In the genomic region with DNA sequence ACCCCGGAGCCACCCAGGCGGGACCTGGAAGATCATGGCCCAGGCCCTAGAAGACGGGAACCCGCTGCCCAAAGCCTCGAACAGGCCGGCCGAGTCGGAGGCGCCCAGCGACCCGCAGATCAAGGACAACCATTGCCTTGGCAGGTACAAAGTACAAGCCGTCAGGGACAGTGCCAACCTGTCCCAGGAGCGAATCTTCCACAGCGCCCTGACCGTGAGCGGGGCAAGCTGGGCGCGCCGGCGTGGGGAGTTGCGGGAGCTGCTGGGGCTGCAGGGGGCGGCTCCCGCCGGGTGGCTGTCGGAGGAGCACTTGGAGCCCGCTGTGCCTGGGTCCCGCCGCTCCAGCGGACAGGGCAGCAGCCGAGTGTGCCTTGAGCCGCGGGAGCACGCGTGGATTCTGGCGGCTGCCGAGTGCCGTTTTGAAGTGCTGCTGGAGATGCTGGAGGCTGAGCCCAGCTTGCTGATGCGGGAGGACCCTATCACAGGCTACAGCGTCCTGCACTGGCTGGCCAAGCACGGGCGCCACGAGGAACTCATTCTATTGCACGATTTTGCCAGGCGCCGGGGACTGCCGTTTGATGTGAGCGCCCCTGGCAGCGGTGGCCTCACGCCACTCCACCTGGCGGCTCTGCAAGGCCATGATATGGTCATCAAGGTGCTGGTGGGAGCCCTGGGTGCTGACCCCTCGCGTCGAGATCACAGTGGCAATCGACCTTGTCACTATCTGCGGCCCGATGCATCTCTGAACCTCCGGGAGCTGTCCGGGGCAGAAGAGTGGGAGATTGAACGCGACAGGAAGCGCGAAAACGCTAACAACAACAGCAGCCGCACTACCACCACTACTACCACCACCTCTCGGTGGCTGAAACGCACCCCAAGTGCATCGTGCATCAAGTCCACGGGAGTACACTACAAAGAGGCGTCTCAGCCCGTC, we compare ENCODE assay signal across 9 mouse cellular contexts. TPM values are rescaled to one million over a fixed set of nuclear protein-coding genes. Genes with fewer than 3 reads are reported as not detected.
DNase-seq lines count a peak whose midpoint lies in the region; ATAC-seq lines count a peak whose summit lies in the region.
"Had no signal": no experiment of that assay in that cellular context is flagged by ENCODE, and none has a peak within 500 bp of the region (broad histone marks: within the 10 kb centered on the region; RNA-seq: fewer than 3 reads in every experiment).

No protein-coding gene starts in this region.

- H3K4me3 ChIP-seq in hindbrain, embryonic 16.5 days (ENCODE audit: low read length) = peak overlapping the region; percentile 41
- peak overlapping the region; percentile 40 for H3K4me3 ChIP-seq in liver, embryonic 16.5 days (ENCODE audit: low read depth, low read length)

- H3K4me1 ChIP-seq in hindbrain, embryonic 16.5 days (ENCODE audit: control insufficient read depth, insufficient read depth, low read depth, low read length) = peaks cover 4% of the 10 kb centered on the region
- H3K4me1 ChIP-seq in liver, embryonic 16.5 days (ENCODE audit: control insufficient read depth, low read depth, low read length) = no peaks in the 10 kb centered on the region

- H3K36me3 ChIP-seq in hindbrain, embryonic 16.5 days (ENCODE audit: control insufficient read depth, insufficient read depth, low read length) = no peaks in the 10 kb centered on the region
- H3K36me3 ChIP-seq in liver, embryonic 16.5 days (ENCODE audit: control insufficient read depth, insufficient read depth) = no peaks in the 10 kb centered on the region

- peak overlapping the region; percentile 43; the same call in 1 of the 2 replicates for H3K9ac ChIP-seq in hindbrain, embryonic 16.5 days (ENCODE audit: low read depth, low read length)
- no peak overlapping the region for H3K9ac ChIP-seq in liver, embryonic 16.5 days (ENCODE audit: low read depth, low read length)

- peak overlapping the region; percentile 77 for H3K4me2 ChIP-seq in hindbrain, embryonic 16.5 days (ENCODE audit: low read length)
- H3K4me2 ChIP-seq in liver, embryonic 16.5 days (ENCODE audit: low read depth, low read length) = peak overlapping the region; percentile 41

- no peaks in the 10 kb centered on the region; the same call in 1 of the 2 replicates for H3K9me3 ChIP-seq in hindbrain, embryonic 16.5 days (ENCODE audit: control insufficient read depth, low read length)
- H3K9me3 ChIP-seq in liver, embryonic 16.5 days (replicated peaks; ENCODE audit: control insufficient read depth, low read length) = no peaks in the 10 kb centered on the region

- H3K27ac ChIP-seq in hindbrain, embryonic 16.5 days (ENCODE audit: low read depth, low read length) = no peak overlapping the region
- H3K27ac ChIP-seq in liver, embryonic 16.5 days (ENCODE audit: low read length) = no peak overlapping the region

- peak; percentile 18 for DNase-seq in embryo, embryonic 11 days
- no peak for DNase-seq in embryo, embryonic 9.5 days (ENCODE audit: extremely low spot score)
- DNase-seq in thymus, postnatal 4 days = peak; percentile 17
- no peak for DNase-seq in thymus, postnatal 10 days (ENCODE audit: low spot score in 2 of 2)
- peak; percentile 40 for DNase-seq in testis, postnatal 10 days (ENCODE audit: low spot score)
- DNase-seq in left cerebral cortex, adult 11 months (ENCODE audit: low spot score) = no peak

- H3K27me3 ChIP-seq in hindbrain, embryonic 16.5 days (replicated peaks; ENCODE audit: control insufficient read depth, insufficient read depth, low read length) = peaks cover 7% of the 10 kb centered on the region
- peaks cover 50% of the 10 kb centered on the region for H3K27me3 ChIP-seq in liver, embryonic 16.5 days (ENCODE audit: control insufficient read depth, insufficient read depth, low read depth, low read length)

- 18% methylated on average over 65 of the region's 70 CpGs for WGBS in hindbrain, embryonic 16.5 days
- WGBS in liver, embryonic 16.5 days (ENCODE audit: insufficient replicate concordance) = 16% methylated on average over 66 of the region's 70 CpGs

- ATAC-seq in hindbrain, embryonic 16.5 days = peak; percentile 50; the same call in 1 of the 2 replicates
- no peak for ATAC-seq in liver, embryonic 16.5 days (ENCODE audit: low read depth)

RNA-seq across cellular contexts. Expression of a gene that starts 0.5 kb away (rescaled TPM):
- polyA plus RNA-seq in hindbrain, embryonic 16.5 days (2015; fragmentation: Nextera tagmentation; extraction: Ambion mirVana) = 0.10 and 0.16 TPM in 2 replicates
- not detected in 2 replicates for polyA plus RNA-seq in liver, embryonic 16.5 days (2015; fragmentation: Nextera tagmentation; extraction: Ambion mirVana)
- polyA plus RNA-seq: gonadal fat pad, adult 2 months had no signal

RNA-seq across cellular contexts. Expression of a gene that starts 36.0 kb away (rescaled TPM):
- polyA plus RNA-seq in hindbrain, embryonic 16.5 days (2015; fragmentation: Nextera tagmentation; extraction: Ambion mirVana) = 227 and 236 TPM in 2 replicates
- 281 and 327 TPM in 2 replicates for polyA plus RNA-seq in liver, embryonic 16.5 days (2015; fragmentation: Nextera tagmentation; extraction: Ambion mirVana)

RNA-seq across cellular contexts. Expression of a gene that starts 57.6 kb away (rescaled TPM):
- polyA plus RNA-seq in hindbrain, embryonic 16.5 days (2015; fragmentation: Nextera tagmentation; extraction: Ambion mirVana) = 77.8 and 78.0 TPM in 2 replicates
- polyA plus RNA-seq in liver, embryonic 16.5 days (2015; fragmentation: Nextera tagmentation; extraction: Ambion mirVana) = 4.0 and 4.3 TPM in 2 replicates

Comparison
In these comparisons a context has a peak if more than half of its experiments do, and no peak if none do; other contexts are left out.
1. DNase-seq: peak in embryo, embryonic 11 days (single experiment), thymus, postnatal 4 days (single experiment) and testis, postnatal 10 days (single experiment); none in embryo, embryonic 9.5 days (single experiment), thymus, postnatal 10 days (0 of 2) and left cerebral cortex, adult 11 months (single experiment).
2. RNA of a gene that starts 57.6 kb away (polyA plus RNA-seq): 77.8 to 78.0 TPM in hindbrain, embryonic 16.5 days; 4.0 to 4.3 TPM in liver, embryonic 16.5 days; every median in the first group is over 10 times any median in the second.